Mouse (Mus musculus): ENCODE data around the gene Gm30302. TPM values are rescaled to one million over a fixed set of nuclear protein-coding genes. Genes with fewer than 3 reads are reported as not detected.
"Not testable (repeated sequence)": the region's sequence is repeated elsewhere in the genome, so short reads cannot be mapped to it uniquely, and the experiment has no call there.

Gm30302 gene
- polyA plus RNA-seq, 1 experiment: not detected

DNA sequence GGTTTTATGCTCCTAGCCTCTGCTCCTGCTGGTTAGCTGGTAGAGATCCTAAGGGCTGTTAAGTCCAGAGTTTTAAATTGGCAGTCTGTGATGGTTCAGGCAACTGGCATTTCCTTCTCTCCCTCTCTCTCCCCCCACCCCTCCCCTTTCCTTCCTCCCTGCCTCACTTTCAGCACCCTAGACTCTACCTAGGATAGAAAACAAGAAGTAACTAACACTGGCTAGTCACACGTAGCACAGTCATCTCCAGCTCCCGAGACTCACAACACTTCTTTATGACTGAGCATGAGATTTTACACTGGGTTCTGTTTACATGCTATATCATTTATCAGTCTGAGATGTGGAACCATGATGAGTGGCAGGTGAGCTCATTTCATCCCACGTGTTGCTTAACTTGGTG lies 16.2 kb upstream of the Gm30302 start:
- Histone ChIP-seq H3K4me3 (replicated peaks; ENCODE audit: insufficient read depth, low read depth, low read length) (no peak overlapping the region), H3K4me1 (ENCODE audit: control insufficient read depth, insufficient read depth, low read length) (no peaks in the 10 kb centered on the region), H3K27ac (ENCODE audit: insufficient read depth, low read length) (no peak overlapping the region), H3K27me3 (ENCODE audit: control insufficient read depth, insufficient read depth, low read length) (no peaks in the 10 kb centered on the region)
- no peak for TF ChIP-seq CTCF (IDR thresholded peaks at IDR 0.05; ENCODE audit: borderline replicate concordance, insufficient read depth, low read depth, low read length)
- TF ChIP-seq POLR2A (IDR thresholded peaks at IDR 0.05; ENCODE audit: borderline replicate concordance, insufficient read depth, low read length): no peak
- DNase-seq: no peak
- WGBS: 66% methylated on average over 3 of the region's 3 CpGs

DNA sequence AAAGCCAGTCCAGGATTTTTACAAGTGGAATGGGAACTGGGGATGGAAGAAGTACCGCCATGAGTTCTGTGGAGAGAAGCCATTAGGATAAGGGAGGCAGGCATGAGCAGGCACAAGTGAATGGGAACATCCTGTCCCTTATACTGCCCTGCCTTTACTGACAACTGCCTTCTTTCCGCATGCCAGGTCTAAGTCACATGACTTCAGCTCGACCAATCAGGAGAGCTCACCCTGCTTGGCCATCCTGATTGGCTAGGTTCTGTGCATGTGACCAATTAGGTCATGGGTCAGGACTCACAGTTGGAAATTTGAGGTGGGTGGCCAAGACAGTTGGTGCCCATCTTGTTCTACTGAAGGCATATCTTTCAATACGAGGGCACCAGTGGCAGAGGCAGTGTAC lies 15.6 kb upstream of the Gm30302 start:
- 87% methylated on average over 4 of the region's 4 CpGs for WGBS
- TF ChIP-seq POLR2A (IDR thresholded peaks at IDR 0.05; ENCODE audit: borderline replicate concordance, insufficient read depth, low read length): no peak
- TF ChIP-seq CTCF (IDR thresholded peaks at IDR 0.05; ENCODE audit: borderline replicate concordance, insufficient read depth, low read depth, low read length): no peak
- Histone ChIP-seq H3K4me3 (replicated peaks; ENCODE audit: insufficient read depth, low read depth, low read length) (no peak overlapping the region), H3K4me1 (ENCODE audit: control insufficient read depth, insufficient read depth, low read length) (no peaks in the 10 kb centered on the region), H3K27ac (ENCODE audit: insufficient read depth, low read length) (no peak overlapping the region), H3K27me3 (ENCODE audit: control insufficient read depth, insufficient read depth, low read length) (no peaks in the 10 kb centered on the region)
- no peak for DNase-seq

DNA sequence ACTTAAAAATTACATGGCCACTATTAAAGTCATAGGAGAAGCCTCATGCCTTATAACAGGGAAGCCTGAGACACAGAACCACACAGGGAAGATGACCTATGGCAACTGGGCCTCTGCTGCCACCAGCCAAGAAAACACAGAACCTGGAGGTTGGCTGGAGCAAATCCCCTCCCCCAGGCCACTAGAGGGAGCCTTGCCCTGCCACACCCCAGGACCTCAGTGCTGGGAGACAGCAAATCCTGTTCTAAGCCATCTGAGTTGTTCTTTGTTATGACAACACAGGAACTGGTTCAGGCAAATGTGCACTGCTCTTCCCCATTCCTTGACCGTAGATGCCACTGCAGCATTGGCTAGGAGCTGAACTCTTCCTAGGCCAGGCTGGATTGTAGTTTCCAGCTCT lies 8.3 kb upstream of the Gm30302 start:
- 89% methylated on average over 1 of the region's 1 CpGs for WGBS
- DNase-seq: no peak
- TF ChIP-seq CTCF (IDR thresholded peaks at IDR 0.05; ENCODE audit: borderline replicate concordance, insufficient read depth, low read depth, low read length) (no peak), POLR2A (IDR thresholded peaks at IDR 0.05; ENCODE audit: borderline replicate concordance, insufficient read depth, low read length) (no peak)
- Histone ChIP-seq H3K27ac (ENCODE audit: insufficient read depth, low read length) (no peak overlapping the region), H3K27me3 (ENCODE audit: control insufficient read depth, insufficient read depth, low read length) (no peaks in the 10 kb centered on the region), H3K4me3 (replicated peaks; ENCODE audit: insufficient read depth, low read depth, low read length) (no peak overlapping the region), H3K4me1 (ENCODE audit: control insufficient read depth, insufficient read depth, low read length) (no peaks in the 10 kb centered on the region)

DNA sequence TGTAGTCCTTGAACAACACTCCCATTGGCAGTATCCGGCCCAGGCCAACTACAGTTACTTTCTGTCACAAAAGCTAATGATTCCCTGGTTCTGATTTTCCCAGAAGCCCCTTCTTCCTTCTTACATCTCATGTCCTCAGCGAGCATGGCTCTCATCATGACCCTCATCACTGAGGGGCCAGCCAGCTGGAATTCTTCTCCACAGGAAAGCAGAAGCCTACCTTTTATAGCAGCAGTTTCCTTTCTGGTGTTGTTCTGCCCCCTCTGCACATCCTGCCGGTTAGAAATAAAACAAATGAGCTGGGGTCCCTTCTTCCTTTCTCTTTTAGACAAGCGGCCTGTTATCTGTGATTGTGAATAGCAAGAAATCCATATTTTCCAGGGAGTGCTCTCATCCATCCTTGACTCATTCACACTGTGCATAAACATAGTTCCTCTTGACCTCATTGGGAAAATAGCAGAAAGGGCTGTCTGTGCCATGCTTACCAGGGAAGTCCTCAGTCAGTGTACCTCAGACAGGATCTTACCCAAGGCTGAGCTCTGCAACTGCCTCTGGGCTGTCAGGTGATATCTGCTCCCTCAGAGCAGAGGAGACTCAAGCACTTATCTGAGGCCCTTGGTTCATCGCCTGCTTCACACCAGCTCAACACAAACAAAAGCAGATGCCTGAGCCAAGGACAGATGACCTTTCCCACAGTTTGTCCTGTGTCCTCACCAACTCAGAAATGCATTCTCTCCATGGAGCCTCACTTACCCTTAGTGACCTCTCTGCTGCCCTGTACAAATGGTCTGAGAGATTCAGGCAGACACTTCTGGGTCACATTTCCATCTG lies 10.0 kb downstream of the Gm30302 start:
- no peak overlapping the region for H3K27ac ChIP-seq (ENCODE audit: insufficient read depth, low read length)
- TF ChIP-seq POLR2A (IDR thresholded peaks at IDR 0.05; ENCODE audit: borderline replicate concordance, insufficient read depth, low read length): no peak
- no peak for TF ChIP-seq CTCF (IDR thresholded peaks at IDR 0.05; ENCODE audit: borderline replicate concordance, insufficient read depth, low read depth, low read length)
- no peaks in the 10 kb centered on the region for H3K27me3 ChIP-seq (ENCODE audit: control insufficient read depth, insufficient read depth, low read length)
- no peak overlapping the region for H3K4me3 ChIP-seq (replicated peaks; ENCODE audit: insufficient read depth, low read depth, low read length)
- no peak for DNase-seq
- H3K4me1 ChIP-seq (ENCODE audit: control insufficient read depth, insufficient read depth, low read length): no peaks in the 10 kb centered on the region
- 79% methylated on average over 5 of the region's 5 CpGs for WGBS

DNA sequence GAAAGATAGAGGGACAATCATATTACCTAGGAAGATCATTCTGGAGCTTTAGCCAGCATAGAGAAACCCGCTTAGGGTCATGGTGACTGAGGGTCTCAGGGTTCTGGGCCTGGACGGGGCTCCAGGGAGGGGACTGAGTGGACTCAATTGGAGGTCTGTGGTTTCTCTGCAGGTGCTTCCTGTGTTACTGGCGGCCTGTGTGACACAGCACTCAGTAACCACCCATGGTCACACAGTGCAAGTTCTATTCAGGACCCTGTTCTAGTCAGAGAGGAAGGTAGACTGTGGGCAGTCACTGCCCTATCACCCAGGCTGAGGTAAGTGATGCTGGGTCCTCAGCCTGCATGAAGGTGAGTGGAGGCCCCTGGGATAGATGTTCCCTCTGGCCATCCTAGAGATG lies 14.9 kb downstream of the Gm30302 start:
- no peak overlapping the region for H3K27ac ChIP-seq (ENCODE audit: insufficient read depth, low read length)
- 72% methylated on average over 3 of the region's 3 CpGs for WGBS
- H3K4me3 ChIP-seq (replicated peaks; ENCODE audit: insufficient read depth, low read depth, low read length): no peak overlapping the region
- no peaks in the 10 kb centered on the region for H3K4me1 ChIP-seq (ENCODE audit: control insufficient read depth, insufficient read depth, low read length)
- no peak for DNase-seq
- TF ChIP-seq CTCF (IDR thresholded peaks at IDR 0.05; ENCODE audit: borderline replicate concordance, insufficient read depth, low read depth, low read length) (no peak), POLR2A (IDR thresholded peaks at IDR 0.05; ENCODE audit: borderline replicate concordance, insufficient read depth, low read length) (no peak)
- H3K27me3 ChIP-seq (ENCODE audit: control insufficient read depth, insufficient read depth, low read length): no peaks in the 10 kb centered on the region

DNA sequence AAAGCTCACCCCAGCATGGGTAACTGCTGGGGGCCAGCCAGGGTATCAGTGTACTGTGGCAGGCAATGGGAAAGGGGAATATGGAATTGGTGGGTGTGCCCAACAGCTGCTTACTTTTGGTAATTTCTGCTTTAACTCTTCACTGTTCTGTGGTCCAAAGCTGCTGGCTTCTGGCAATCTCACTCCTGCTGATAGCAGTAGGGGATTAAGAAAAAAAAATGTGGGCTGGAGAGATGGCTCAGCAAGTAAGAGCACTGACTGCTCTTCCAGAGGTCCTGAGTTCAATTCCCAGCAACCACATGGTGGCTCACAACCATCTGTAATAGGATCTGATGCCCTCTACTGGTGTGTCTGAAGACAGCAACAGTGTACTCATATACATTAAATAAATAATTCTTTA lies 27.3 kb downstream of the Gm30302 start:
- DNase-seq; H3K4me1 ChIP-seq (ENCODE audit: control insufficient read depth, insufficient read depth, low read length); H3K4me3 ChIP-seq (replicated peaks; ENCODE audit: insufficient read depth, low read depth, low read length); H3K27ac ChIP-seq (ENCODE audit: insufficient read depth, low read length); H3K27me3 ChIP-seq (ENCODE audit: control insufficient read depth, insufficient read depth, low read length): not testable (repeated sequence)

DNA sequence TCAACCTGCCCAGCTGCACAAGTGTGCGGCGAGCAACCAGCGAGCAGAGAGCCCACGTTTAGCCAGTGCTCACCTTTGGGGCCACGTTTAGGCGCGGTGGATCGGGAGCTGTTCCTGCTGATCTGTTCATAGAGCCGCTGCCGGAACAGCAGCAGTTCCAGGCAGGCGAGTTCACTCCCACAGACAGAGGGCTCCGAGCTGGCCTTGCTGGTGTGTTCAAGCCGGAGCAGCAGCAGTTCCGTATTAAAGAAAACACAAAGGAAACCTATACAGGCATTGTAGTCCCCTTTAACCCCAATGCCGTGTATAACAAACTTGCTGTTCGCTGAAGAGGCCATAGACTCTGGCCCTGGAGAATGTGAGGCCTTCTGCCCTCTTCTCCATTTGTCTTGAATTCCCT lies 29.7 kb downstream of the Gm30302 start:
- TF ChIP-seq CTCF (IDR thresholded peaks at IDR 0.05; ENCODE audit: borderline replicate concordance, insufficient read depth, low read depth, low read length): no peak
- no peak for TF ChIP-seq POLR2A (IDR thresholded peaks at IDR 0.05; ENCODE audit: borderline replicate concordance, insufficient read depth, low read length)
- H3K4me3 ChIP-seq (replicated peaks; ENCODE audit: insufficient read depth, low read depth, low read length): no peak overlapping the region
- H3K27me3 ChIP-seq (ENCODE audit: control insufficient read depth, insufficient read depth, low read length): no peaks in the 10 kb centered on the region
- 80% methylated on average over 16 of the region's 16 CpGs for WGBS
- no peak overlapping the region for H3K27ac ChIP-seq (ENCODE audit: insufficient read depth, low read length)
- no peak for DNase-seq
- no peaks in the 10 kb centered on the region for H3K4me1 ChIP-seq (ENCODE audit: control insufficient read depth, insufficient read depth, low read length)

DNA sequence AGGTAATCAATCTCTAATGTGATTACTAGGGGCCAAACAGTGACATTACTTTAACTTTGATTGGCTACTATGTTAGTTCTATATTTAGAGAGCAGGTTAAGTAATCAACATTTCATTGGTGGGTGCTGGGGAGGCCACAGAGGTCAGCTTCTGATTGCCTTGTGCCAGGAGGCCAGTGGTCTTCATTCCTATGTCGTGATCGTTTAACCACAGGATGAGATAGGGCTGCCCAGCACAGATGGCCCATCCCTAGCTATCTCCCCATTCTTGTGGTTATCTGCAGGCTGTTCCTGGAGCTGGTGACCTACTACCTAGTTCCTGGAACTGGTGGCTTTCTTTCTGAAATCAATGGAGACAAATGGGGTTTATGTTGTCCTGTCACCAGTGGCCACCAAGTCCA lies 30.8 kb downstream of the Gm30302 start:
- Histone ChIP-seq H3K27me3 (ENCODE audit: control insufficient read depth, insufficient read depth, low read length) (no peaks in the 10 kb centered on the region), H3K27ac (ENCODE audit: insufficient read depth, low read length) (no peak overlapping the region), H3K4me1 (ENCODE audit: control insufficient read depth, insufficient read depth, low read length) (no peaks in the 10 kb centered on the region), H3K4me3 (replicated peaks; ENCODE audit: insufficient read depth, low read depth, low read length) (no peak overlapping the region)
- TF ChIP-seq POLR2A (IDR thresholded peaks at IDR 0.05; ENCODE audit: borderline replicate concordance, insufficient read depth, low read length) (no peak), CTCF (IDR thresholded peaks at IDR 0.05; ENCODE audit: borderline replicate concordance, insufficient read depth, low read depth, low read length) (no peak)
- no peak for DNase-seq
- 93% methylated on average over 2 of the region's 2 CpGs for WGBS
